Mouse (Mus musculus) cerebellum, postnatal 4 days (tissue): ENCODE results near the gene Zfp777.

Experiments used
- DNase-seq, 2 experiments: peaks; one replicate each; pipeline ENCODE4 v3.0.0; 2022; ENCODE audit warnings: low spot score in 2 of 2, mixed read lengths in 1 of 2

Zfp777 gene

GRCm38 (mm10) chr6:48025905-48026660, 22.6 kb downstream of the Zfp777 start:
- no peak for DNase-seq

GRCm38 (mm10) chr6:48024994-48025345, 23.7 kb downstream of the Zfp777 start:
- DNase-seq: no peak

- DNase-seq: peak in 1 of 2 experiments; percentile 11
These were observed 24.2 kb downstream of the Zfp777 start for GRCm38 (mm10) chr6:48024330-48024993.

DNA sequence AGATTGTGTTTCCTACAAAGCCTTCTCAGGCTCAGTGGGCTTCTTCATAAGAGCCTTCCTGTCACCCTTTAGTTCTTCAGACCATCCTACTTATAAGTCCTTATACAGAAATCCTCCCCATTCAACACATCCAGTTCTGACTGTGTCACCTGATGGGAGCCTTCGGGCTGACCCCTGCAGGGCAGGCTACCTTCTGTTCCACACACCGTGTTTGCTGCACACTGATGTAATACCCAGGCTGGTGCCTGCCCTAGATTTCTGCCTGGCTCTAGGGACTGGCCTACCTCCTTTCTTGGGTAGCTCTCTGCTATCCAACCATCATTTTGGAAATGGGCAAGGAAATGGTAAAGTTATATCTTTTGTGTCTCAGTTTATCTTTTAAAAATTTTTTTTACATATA, 26.0 kb downstream of the Zfp777 start:
- DNase-seq: no peak

DNA sequence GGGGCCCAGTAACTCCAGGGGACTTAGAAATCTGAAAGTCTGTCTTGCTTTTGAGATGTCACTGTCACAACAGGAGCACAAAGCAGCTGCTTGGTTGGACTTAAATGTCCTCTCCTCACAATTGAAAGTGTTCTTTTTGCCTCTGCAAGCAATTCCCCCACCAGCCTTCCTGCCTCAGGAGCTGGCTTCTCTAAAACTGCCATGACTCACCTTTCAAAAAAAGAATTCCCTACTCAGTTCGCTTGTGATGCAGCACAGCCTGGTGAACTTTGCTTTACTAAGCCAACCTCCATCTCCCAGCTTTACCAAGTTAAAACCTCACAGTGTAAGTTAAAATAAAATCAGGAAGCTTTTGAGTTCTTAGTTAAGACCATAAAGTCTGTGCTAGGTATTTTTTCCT, 27.0 kb downstream of the Zfp777 start:
- DNase-seq: no peak

DNA sequence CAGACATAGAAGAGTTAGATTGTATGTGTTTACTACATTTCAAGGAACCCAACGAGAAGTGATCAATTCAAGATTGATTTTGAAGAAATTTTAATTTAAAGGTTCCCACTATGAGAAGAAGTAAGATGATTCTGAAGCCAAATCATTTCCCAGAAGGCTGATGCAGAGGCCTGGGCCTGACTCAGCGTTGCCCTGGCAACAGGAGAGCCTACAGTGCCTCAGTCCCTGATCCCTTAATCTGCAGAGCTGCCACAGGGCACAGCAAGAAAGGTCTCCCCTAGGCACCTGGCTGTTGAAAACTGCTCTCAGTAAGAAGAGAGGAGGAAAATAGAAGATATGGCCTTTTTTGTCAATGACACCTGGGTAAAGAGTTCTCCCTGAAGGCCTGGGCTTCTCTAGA, 28.7 kb downstream of the Zfp777 start:
- DNase-seq: no peak

DNA sequence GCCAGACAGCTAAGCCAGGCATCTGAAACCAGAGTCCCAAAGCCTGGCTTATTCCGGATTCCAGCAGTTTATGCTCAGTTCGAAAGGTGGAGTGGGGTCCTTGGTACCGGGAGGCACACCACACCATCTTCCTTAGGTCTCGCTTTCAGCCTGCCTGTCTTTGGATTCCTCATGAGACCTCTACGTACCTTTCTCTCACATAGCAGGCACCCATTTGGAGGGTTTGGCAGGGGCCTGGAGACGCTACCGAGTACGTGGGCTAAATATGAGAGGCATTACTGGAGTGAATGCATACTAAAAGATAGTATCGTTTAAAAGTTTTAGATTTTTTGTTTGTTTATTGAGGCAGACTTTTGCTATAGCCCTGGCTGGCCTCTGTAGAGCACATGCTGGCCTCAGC, 31.9 kb downstream of the Zfp777 start:
- DNase-seq: no peak

GRCm38 (mm10) chr6:48016090-48016521, 32.6 kb downstream of the Zfp777 start:
- DNase-seq: peak; percentile 63 to 84

GRCm38 (mm10) chr6:48010727-48011126, 38.0 kb downstream of the Zfp777 start:
- no peak for DNase-seq

- DNase-seq: no peak
These were observed 53.0 kb downstream of the Zfp777 start for GRCm38 (mm10) chr6:47995661-47996060.

DNA sequence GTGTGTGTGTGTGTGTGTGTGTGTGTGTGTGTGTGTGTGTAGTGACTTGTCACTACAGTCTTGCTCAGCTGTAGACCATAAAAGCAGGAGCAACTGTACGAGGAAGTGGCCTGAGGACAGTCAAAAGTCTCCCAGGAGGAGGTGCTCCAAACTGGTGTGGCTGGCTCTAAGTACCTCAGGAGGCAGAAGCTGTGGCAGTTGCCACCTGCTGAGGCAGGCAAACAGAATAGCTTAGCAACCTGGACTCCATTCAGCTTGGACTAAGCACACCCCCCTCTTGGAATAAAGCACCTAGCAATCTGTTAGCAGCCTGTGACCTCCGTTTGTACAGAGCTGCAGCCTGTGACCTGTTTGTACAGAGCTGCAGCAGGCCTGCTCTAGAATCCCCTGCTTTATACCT, 64.8 kb downstream of the Zfp777 start:
- no peak for DNase-seq

- peak; percentile 29 to 62 for DNase-seq
These were observed 69.8 kb downstream of the Zfp777 start for GRCm38 (mm10) chr6:47978897-47979368.

- no peak for DNase-seq
These were observed 74.1 kb downstream of the Zfp777 start for GRCm38 (mm10) chr6:47974599-47974998.
